Mouse (Mus musculus): ENCODE measurements around the gene Gm28551. TPM values are rescaled to one million over a fixed set of nuclear protein-coding genes. Genes with fewer than 3 reads are reported as not detected.

Gene Gm28551
- polyA plus RNA-seq, 1 experiment from 2014 or later: 0.84 TPM

GRCm38 (mm10) chr1:53291197-53291596 lies 61.3 kb downstream of the Gm28551 start:
- Histone ChIP-seq H3K9ac (replicated peaks; ENCODE audit: low read length) (no peak overlapping the region), H3K27ac (ENCODE audit: low read length) (no peak overlapping the region), H3K4me2 (replicated peaks; ENCODE audit: low read depth, low read length) (no peak overlapping the region), H3K4me3 (ENCODE audit: low read length) (no peak overlapping the region), H3K27me3 (ENCODE audit: insufficient read depth, low read length) (no peaks in the 10 kb centered on the region), H3K36me3 (ENCODE audit: insufficient read depth, low read length) (peaks cover 5% of the 10 kb centered on the region; the same call in 1 of the 2 replicates), H3K4me1 (ENCODE audit: insufficient read depth, low read length) (no peaks in the 10 kb centered on the region), H3K9me3 (ENCODE audit: low read length) (no peaks in the 10 kb centered on the region)
- no peak for ATAC-seq (ENCODE audit: low FRiP score, low TSS enrichment)
- 79% methylated on average over 3 of the region's 3 CpGs for WGBS

Other genes starting within 250 kb of the Gm28551 start
- gene 1700019A02Rik, start 165.0 kb downstream of the Gm28551 start, polyA plus RNA-seq (2015; fragmentation: Nextera tagmentation; extraction: Ambion mirVana): not detected in 2 replicates
- gene Pms1, start 55.6 kb downstream of the Gm28551 start, polyA plus RNA-seq (2015; fragmentation: Nextera tagmentation; extraction: Ambion mirVana): 18.6 and 20.7 TPM in 2 replicates
- gene Ormdl1, start 55.6 kb downstream of the Gm28551 start, polyA plus RNA-seq (2015; fragmentation: Nextera tagmentation; extraction: Ambion mirVana): 47.8 and 48.3 TPM in 2 replicates
- gene Gm28778, start 55.6 kb downstream of the Gm28551 start, polyA plus RNA-seq (2015; fragmentation: Nextera tagmentation; extraction: Ambion mirVana): not detected in 2 replicates
- gene Osgepl1, start 39.0 kb downstream of the Gm28551 start, polyA plus RNA-seq (2015; fragmentation: Nextera tagmentation; extraction: Ambion mirVana): 20.5 and 22.0 TPM in 2 replicates
- 6.2 TPM in 1 of 2 replicates, not detected in the other for gene Asdurf, start within 50 bp of the Gm28551 start, polyA plus RNA-seq (2015; fragmentation: Nextera tagmentation; extraction: Ambion mirVana)
- gene Asnsd1, start 85 bp upstream of the Gm28551 start, polyA plus RNA-seq (2015; fragmentation: Nextera tagmentation; extraction: Ambion mirVana): 64.1 and 66.0 TPM in 2 replicates

All from kidney, embryonic 16.5 days (tissue).